Mouse (Mus musculus): ENCODE measurements around the gene Cebpe. TPM values are rescaled to one million over a fixed set of nuclear protein-coding genes. Genes with fewer than 3 reads are reported as not detected.

Gene Cebpe
- polyA plus RNA-seq, 1 experiment = 17.3 TPM

DNA sequence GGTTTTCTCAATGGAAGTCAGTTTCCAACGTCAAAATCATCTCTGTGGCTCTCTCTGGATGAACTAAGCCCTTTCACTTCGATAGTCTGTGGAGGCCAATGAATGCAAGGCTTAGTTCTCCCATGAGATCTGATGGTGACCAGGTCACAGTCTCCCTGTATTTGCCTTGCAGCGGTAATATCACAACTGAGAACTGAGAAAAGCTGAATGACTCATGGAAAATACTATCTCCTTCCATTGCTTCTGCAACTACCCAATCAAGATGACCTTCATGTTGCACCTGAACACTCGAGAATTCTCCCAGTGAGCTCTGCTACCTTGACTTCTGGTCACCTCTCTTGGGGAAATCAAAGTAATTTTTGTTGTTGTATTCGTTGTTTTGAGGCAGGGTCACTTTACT lies 15.6 kb upstream of the Cebpe start:
- H3K36me3 ChIP-seq (replicated peaks; ENCODE audit: low read length) = peaks cover 9% of the 10 kb centered on the region
- peaks cover 45% of the 10 kb centered on the region for H3K27me3 ChIP-seq (replicated peaks)
- TF ChIP-seq GATA1 (IDR thresholded peaks at IDR 0.05; ENCODE audit: borderline replicate concordance, low read length) (no peak), FLI1 (IDR thresholded peaks at IDR 0.05; ENCODE audit: low read length) (no peak)

DNA sequence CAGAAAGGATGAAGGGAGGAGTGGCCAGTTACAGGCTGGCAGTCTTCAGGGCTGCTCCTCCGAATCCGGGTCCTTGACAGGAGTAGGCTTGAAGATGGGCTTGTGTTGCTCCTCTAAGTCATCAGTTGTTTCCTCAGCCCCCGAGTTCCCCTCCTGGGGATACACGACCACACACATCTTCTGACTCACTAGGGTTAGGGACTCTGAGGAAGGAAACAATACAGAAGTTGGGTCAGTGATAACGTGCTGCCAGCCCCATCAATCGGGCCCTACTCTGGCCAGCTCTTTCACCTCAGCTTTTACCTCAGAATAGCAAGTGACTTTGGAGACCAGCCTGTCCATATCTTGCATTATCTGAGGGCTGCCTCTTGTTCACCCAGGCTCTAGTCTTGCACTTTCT lies 12.1 kb upstream of the Cebpe start:
- Histone ChIP-seq H3K4me1 (peaks cover 24% of the 10 kb centered on the region), H3K4me3 (replicated peaks) (no peak overlapping the region), H3K9me3 (peaks cover 6% of the 10 kb centered on the region; the same call in 1 of the 2 replicates), H3K36me3 (replicated peaks; ENCODE audit: low read length) (peaks cover 6% of the 10 kb centered on the region), H3K27me3 (replicated peaks) (peaks cover 33% of the 10 kb centered on the region)
- TF ChIP-seq GATA1 (IDR thresholded peaks at IDR 0.05; ENCODE audit: borderline replicate concordance, low read length) (no peak), FLI1 (IDR thresholded peaks at IDR 0.05; ENCODE audit: low read length) (no peak)

More for the DNA sequence above, 15.6 kb upstream of the Cebpe start:
- peaks cover 24% of the 10 kb centered on the region for H3K4me1 ChIP-seq
- peaks cover 3% of the 10 kb centered on the region; the same call in 1 of the 2 replicates for H3K9me3 ChIP-seq
- no peak overlapping the region for H3K4me3 ChIP-seq (replicated peaks)

DNA sequence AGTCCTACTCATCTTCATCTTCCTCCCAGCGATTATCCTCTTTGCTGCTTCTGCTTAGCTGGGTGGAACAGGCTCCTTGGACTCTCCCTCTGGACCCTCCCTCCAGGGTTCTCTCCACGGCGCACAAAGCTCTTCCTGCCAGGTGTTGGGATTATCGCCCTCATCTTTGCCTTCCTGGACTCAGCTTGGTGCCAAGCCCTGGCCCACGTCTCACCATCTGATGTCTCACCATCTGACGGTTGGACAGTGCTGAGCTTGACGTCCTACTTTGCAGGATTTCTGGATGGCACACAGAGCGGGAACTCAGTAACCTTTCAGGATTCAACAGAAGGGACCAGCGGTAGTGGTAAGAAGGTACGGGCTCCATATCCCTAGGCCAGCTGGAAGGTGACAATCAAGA lies 9.7 kb upstream of the Cebpe start:
- H3K9me3 ChIP-seq = peaks cover 9% of the 10 kb centered on the region; the same call in 1 of the 2 replicates
- H3K27me3 ChIP-seq (replicated peaks) = peaks cover 33% of the 10 kb centered on the region
- H3K4me3 ChIP-seq (replicated peaks) = no peak overlapping the region
- peaks cover 6% of the 10 kb centered on the region for H3K36me3 ChIP-seq (replicated peaks; ENCODE audit: low read length)
- no peak for TF ChIP-seq GATA1 (IDR thresholded peaks at IDR 0.05; ENCODE audit: borderline replicate concordance, low read length)
- TF ChIP-seq FLI1 (IDR thresholded peaks at IDR 0.05; ENCODE audit: low read length) = no peak
- H3K4me1 ChIP-seq = peaks cover 24% of the 10 kb centered on the region

DNA sequence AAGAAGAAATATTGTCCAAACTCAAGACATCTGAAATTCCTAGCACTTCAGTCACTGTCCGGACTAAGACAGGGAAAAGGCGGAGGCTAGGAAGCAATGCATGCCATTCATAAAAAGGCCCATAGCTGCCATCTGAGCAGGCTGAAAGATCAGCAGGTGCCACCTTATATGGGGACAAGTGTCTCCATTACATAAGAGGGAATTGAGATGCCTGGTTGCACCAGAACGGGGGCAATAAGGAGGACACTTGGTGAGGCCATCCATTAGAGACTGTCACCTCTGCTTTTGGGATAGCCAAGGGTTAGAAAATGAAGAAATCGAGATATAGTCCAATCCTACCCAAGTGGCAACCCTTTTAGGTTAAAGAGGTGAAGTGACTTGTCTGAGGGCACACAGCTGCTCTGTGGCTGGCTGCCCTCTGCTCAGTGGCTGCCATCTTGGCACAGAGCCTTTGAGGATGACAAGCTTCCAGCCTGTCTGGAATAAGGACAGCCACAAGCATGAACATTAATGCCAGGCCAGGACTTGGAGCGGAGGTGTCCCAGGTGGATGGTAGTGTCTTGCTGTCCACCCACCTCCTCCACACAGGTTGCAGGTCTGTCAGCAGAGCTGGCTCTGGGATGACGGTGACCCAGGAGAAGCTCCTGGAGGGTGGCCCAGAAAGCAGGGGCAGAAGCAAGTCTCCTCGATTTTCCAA lies 8.8 kb upstream of the Cebpe start:
- no peak overlapping the region for H3K4me3 ChIP-seq (replicated peaks)
- H3K27me3 ChIP-seq (replicated peaks) = peaks cover 31% of the 10 kb centered on the region
- H3K36me3 ChIP-seq (replicated peaks; ENCODE audit: low read length) = peaks cover 6% of the 10 kb centered on the region
- H3K4me1 ChIP-seq = peaks cover 24% of the 10 kb centered on the region
- TF ChIP-seq GATA1 (IDR thresholded peaks at IDR 0.05; ENCODE audit: borderline replicate concordance, low read length) (no peak), FLI1 (IDR thresholded peaks at IDR 0.05; ENCODE audit: low read length) (no peak)
- peaks cover 14% of the 10 kb centered on the region for H3K9me3 ChIP-seq

DNA sequence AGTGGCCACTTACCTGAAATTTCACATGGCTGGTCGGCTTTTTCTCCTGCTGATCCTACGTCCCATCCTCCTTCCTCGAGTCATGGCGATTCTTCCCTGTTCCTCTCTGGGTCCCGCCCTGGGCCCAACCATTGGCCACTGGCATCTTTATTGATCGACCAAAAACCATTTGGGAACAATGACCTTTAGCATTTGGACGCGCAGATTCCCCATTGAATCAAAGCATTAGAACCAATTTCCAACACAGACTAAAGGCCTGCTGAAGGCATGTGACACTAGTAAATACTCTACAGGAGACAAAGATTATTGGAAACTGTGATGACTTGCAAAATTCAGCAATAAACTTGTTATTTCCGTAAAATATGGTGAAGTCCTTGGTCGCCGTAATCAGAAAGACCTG lies 8.1 kb upstream of the Cebpe start:
- Histone ChIP-seq H3K9me3 (peaks cover 15% of the 10 kb centered on the region), H3K36me3 (replicated peaks; ENCODE audit: low read length) (peaks cover 6% of the 10 kb centered on the region), H3K4me1 (peaks cover 24% of the 10 kb centered on the region), H3K4me3 (replicated peaks) (no peak overlapping the region), H3K27me3 (replicated peaks) (peaks cover 28% of the 10 kb centered on the region)
- no peak for TF ChIP-seq FLI1 (IDR thresholded peaks at IDR 0.05; ENCODE audit: low read length)

DNA sequence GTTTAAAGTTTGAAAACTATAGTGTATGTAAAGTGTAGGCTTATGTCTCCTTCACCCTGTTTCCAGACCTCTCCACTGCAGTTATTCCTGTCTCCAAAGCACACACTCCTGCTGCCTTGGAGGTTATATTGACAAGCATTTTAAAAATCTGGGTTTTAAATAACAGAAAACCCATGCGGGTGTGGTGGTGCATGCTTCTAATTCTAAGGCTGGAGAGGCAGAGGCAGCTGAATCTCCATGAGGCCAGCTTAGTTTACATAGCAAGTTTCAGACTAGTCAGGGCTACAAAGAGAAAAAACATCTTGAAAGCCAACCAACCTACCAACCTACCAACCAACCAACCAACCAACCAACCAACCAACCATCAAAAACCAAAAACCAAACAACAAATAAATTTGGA lies 3.4 kb upstream of the Cebpe start:
- H3K4me1 ChIP-seq = peaks cover 22% of the 10 kb centered on the region
- peaks cover 15% of the 10 kb centered on the region for H3K9me3 ChIP-seq
- peaks cover 20% of the 10 kb centered on the region for H3K27me3 ChIP-seq (replicated peaks)
- H3K4me3 ChIP-seq (replicated peaks) = no peak overlapping the region
- TF ChIP-seq GATA1 (IDR thresholded peaks at IDR 0.05; ENCODE audit: borderline replicate concordance, low read length) = no peak
- no peak for TF ChIP-seq FLI1 (IDR thresholded peaks at IDR 0.05; ENCODE audit: low read length)
- H3K36me3 ChIP-seq (replicated peaks; ENCODE audit: low read length) = no peaks in the 10 kb centered on the region

DNA sequence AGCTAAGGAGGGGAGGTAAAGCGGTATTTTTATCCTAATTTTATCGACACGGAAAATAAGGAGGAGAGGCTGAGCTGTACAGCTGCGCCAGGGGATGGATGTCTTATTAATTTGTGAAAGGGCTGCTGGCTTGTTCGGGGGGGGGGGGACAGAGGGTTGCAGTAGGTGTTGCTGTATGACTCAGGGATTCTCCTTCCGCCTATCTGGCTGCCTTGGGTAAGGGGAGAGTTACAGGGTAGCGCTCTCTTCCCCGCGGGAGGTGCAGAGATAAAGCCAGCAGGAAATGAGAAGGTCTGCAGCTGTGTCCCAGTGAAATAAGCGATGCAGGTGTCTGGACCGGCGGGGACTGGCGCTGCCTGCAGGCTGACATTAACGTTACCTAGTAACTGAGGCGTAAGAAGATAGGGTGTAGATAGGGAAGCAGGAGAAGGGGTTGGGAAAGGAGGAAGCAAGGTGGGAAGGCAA lies 2.7 kb upstream of the Cebpe start:
- peaks cover 15% of the 10 kb centered on the region for H3K9me3 ChIP-seq
- H3K4me1 ChIP-seq = peaks cover 22% of the 10 kb centered on the region
- TF ChIP-seq FLI1 (IDR thresholded peaks at IDR 0.05; ENCODE audit: low read length) (no peak), GATA1 (IDR thresholded peaks at IDR 0.05; ENCODE audit: borderline replicate concordance, low read length) (no peak)
- peak overlapping the region; percentile 89 for H3K4me3 ChIP-seq (replicated peaks)
- peaks cover 28% of the 10 kb centered on the region for H3K27me3 ChIP-seq (replicated peaks)
- H3K36me3 ChIP-seq (replicated peaks; ENCODE audit: low read length) = no peaks in the 10 kb centered on the region

DNA sequence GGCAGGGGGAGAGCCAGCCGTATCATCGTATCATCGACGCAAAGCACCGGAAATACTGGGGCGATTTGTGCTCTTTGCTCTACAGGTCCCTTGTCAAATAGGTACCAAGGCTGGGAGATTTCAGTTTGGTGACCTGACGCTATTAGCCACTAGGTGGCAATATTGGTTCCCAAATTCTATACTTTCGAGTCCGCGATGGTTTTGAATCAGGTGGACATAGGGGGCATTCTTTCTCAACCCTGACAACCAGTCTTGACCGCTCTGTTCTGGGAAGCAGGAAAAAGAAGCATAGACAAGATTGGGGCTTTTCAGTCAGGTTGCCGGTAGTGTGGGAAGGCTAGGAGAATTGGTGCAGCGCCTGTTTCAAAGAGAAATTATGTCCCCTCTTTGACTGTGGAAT lies 2.1 kb upstream of the Cebpe start:
- Histone ChIP-seq H3K4me3 (replicated peaks) (peak overlapping the region; percentile 89), H3K27me3 (replicated peaks) (peaks cover 32% of the 10 kb centered on the region), H3K4me1 (peaks cover 22% of the 10 kb centered on the region), H3K9me3 (peaks cover 13% of the 10 kb centered on the region), H3K36me3 (replicated peaks; ENCODE audit: low read length) (no peaks in the 10 kb centered on the region)
- TF ChIP-seq GATA1 (IDR thresholded peaks at IDR 0.05; ENCODE audit: borderline replicate concordance, low read length) (no peak), FLI1 (IDR thresholded peaks at IDR 0.05; ENCODE audit: low read length) (no peak)

DNA sequence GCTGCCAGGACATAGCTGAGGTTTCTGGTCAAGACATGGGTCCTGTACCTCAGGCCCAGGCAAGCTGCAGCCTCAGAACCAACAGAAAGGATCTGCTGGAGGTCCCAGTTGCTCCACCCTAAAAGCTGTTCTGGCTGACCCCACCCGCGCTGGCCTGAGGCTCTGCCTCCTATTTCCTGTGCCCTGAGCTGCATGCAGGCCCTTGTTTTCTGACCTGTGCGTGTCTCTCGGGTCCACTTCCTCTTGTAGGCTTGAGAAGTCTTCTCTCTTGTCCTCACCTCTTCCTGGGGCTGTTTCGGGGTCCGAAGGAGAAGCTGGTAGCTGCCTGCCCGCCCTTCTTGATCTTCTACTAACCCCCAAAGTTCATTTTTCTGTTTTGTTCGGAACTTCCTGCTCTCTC lies 887 bp upstream of the Cebpe start:
- Histone ChIP-seq H3K4me3 (replicated peaks) (peak overlapping the region; percentile 5), H3K9me3 (peaks cover 8% of the 10 kb centered on the region), H3K4me1 (peaks cover 22% of the 10 kb centered on the region), H3K36me3 (replicated peaks; ENCODE audit: low read length) (no peaks in the 10 kb centered on the region), H3K27me3 (replicated peaks) (peaks cover 44% of the 10 kb centered on the region)
- TF ChIP-seq FLI1 (IDR thresholded peaks at IDR 0.05; ENCODE audit: low read length) = no peak
- TF ChIP-seq GATA1 (IDR thresholded peaks at IDR 0.05; ENCODE audit: borderline replicate concordance, low read length) = no peak

DNA sequence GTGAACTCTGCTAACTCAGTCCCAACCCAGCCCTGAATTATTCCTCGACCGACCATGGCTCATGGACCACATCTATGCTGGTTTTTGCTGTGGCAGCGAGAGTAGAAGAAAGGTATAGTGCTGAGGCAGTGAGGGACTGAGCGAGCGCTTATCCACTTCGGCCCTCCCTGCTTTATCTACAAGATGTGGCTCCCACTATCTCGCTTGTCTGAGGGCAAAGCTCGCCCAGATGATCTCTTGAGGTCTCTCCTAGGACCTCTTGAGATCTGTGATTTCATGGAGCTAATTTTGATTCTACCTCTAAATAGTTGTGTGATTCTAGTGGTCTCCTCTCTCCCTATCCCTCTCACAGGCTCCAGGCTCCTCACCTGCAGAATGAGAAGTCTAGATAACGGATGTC lies 2.9 kb downstream of the Cebpe start:
- Histone ChIP-seq H3K9me3 (no peaks in the 10 kb centered on the region), H3K4me3 (replicated peaks) (no peak overlapping the region), H3K27me3 (replicated peaks) (peaks cover 71% of the 10 kb centered on the region), H3K36me3 (replicated peaks; ENCODE audit: low read length) (no peaks in the 10 kb centered on the region), H3K4me1 (peaks cover 40% of the 10 kb centered on the region)
- TF ChIP-seq FLI1 (IDR thresholded peaks at IDR 0.05; ENCODE audit: low read length) (no peak), GATA1 (IDR thresholded peaks at IDR 0.05; ENCODE audit: borderline replicate concordance, low read length) (no peak)

Data from megakaryocyte, embryonic 14.5 days (primary cell).